Mouse (Mus musculus): ENCODE data around the gene Olfr128.

- TF ChIP-seq ZKSCAN1 (IDR thresholded peaks at IDR 0.05; ENCODE audit: borderline replicate concordance, low read depth, low read length) (no peak), MAZ (IDR thresholded peaks at IDR 0.05; ENCODE audit: low read depth, low read length) (no peak), CTCF (conservative IDR thresholded peaks at IDR 0.05 in 1 of 2, IDR thresholded peaks at IDR 0.05 in 1 of 2; ENCODE audit: low read depth in 2 of 2, low read length in 2 of 2) (no peak), POLR2A (IDR thresholded peaks at IDR 0.05; ENCODE audit: low read depth, low read length) (no peak)
Measured at GRCm38 (mm10) chr17:37952979-37953378, 32.6 kb downstream of the Olfr128 start, which contains the start of gene Olfr761.

Data from CH12.LX (cell line).